Mouse (Mus musculus): ENCODE data around the gene Gm14226. TPM values are rescaled to one million over a fixed set of nuclear protein-coding genes. Genes with fewer than 3 reads are reported as not detected.
"Not testable (repeated sequence)": the region's sequence is repeated elsewhere in the genome, so short reads cannot be mapped to it uniquely, and the experiment has no call there.

Gm14226 gene
- polyA plus RNA-seq, 1 experiment from 2014 or later: 1.9 TPM

DNA sequence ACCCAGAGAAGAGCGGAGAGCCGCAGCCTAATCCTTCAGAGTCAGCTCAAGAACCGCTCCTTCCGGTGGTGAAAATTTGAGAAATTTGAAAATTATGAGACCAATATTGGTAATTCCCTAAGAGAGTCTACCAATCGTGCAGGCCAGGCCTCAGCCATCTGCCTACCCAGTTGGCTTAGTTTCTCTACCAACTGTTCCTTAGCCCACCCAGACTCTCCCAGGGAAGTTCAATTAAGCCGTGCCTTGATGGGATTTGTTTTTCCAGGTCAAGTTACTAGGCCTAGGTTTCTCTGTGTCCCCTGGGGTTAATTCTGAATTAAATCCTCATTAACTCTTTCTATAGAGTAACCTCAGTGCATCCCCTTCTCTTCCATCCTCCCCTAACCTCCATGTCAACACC lies 5.1 kb upstream of the Gm14226 start:
- Histone ChIP-seq H3K9me3 (ENCODE audit: control insufficient read depth, low read length) (no peaks in the 10 kb centered on the region), H3K9ac (ENCODE audit: low read depth, low read length) (no peak overlapping the region), H3K36me3 (ENCODE audit: control insufficient read depth, insufficient read depth, low read length) (no peaks in the 10 kb centered on the region), H3K4me3 (ENCODE audit: low read length) (no peak overlapping the region), H3K27ac (ENCODE audit: low read length) (no peak overlapping the region), H3K4me2 (ENCODE audit: low read depth, low read length) (no peak overlapping the region), H3K27me3 (replicated peaks; ENCODE audit: control insufficient read depth, insufficient read depth, low read length) (no peaks in the 10 kb centered on the region), H3K4me1 (ENCODE audit: control insufficient read depth, insufficient read depth, low read length) (no peaks in the 10 kb centered on the region)
- ATAC-seq: no peak
- WGBS: 89% methylated on average over 6 of the region's 6 CpGs

DNA sequence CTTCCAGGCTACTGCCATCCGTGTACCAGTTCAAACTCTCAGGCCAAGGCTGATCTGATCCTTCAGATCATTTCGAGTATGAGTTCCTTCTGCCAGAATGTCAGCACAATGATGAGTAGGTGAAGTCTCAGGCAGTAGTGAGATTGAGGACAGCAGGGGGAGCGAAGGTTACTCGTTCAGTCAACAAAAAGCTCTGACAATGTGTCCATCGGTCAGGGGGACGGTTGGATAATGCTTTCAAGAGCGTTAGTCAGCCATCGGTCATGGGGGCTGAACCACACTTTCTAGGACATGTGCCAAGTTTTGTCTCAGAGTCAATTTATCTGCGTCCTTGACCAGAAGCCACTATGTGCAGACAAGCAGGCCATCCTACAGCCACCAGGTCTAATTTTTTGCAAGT lies 1.3 kb upstream of the Gm14226 start:
- not testable (repeated sequence) for H3K4me2 ChIP-seq (ENCODE audit: low read depth, low read length); H3K36me3 ChIP-seq (ENCODE audit: control insufficient read depth, insufficient read depth, low read length); H3K4me3 ChIP-seq (ENCODE audit: low read length); H3K27ac ChIP-seq (ENCODE audit: low read length); ATAC-seq; H3K9ac ChIP-seq (ENCODE audit: low read depth, low read length); H3K9me3 ChIP-seq (ENCODE audit: control insufficient read depth, low read length); H3K27me3 ChIP-seq (replicated peaks; ENCODE audit: control insufficient read depth, insufficient read depth, low read length); H3K4me1 ChIP-seq (ENCODE audit: control insufficient read depth, insufficient read depth, low read length)
- WGBS: 32% methylated on average over 6 of the region's 9 CpGs

DNA sequence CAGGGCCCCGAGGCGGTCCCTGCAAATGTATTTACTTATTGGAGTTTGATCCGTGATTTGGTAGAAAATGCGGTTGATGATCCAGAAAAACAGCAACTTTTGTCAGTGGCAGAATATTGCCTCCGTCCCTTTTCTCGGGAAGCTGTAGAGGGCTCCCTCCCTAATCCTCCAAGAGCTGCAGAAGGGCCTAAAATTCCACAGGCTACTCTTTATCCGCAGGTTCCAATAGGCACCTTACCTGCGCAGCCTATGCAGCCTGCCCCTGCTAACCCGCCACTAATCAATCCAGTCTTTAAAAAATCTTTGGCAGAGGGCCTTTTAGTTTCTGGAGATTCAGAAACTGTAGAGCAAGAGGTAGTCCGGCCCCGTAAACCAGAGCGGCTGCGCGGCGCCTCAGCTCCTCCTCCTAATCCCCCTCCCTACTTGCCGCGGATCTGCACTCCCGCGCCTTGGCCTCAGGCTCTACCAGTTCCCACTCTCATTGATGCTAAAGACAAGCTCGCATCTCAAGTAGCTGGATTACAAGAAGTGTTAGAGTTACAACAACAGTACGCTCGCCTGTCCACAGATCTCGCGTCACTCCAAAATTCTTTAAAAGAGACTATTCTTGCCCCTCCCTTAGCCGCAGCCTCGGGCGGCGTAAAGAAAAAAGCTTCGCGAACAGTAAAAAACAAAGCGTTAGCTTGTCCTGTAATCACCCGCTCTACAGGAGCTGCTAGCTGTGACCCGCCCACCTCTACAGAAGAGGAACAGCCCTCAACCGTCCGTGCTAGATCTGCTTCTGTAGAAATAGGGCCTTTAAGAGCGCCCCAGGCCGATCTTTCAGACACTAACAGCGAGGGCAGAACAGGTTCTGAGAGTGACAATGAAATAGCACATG lies 936 bp downstream of the Gm14226 start:
- ATAC-seq: peak; percentile 92
- peak overlapping the region; percentile 92 for H3K4me2 ChIP-seq (ENCODE audit: low read depth, low read length)
- peak overlapping the region; percentile 69 for H3K9ac ChIP-seq (ENCODE audit: low read depth, low read length)
- H3K36me3 ChIP-seq (ENCODE audit: control insufficient read depth, insufficient read depth, low read length): no peaks in the 10 kb centered on the region
- H3K27me3 ChIP-seq (replicated peaks; ENCODE audit: control insufficient read depth, insufficient read depth, low read length): no peaks in the 10 kb centered on the region
- H3K4me3 ChIP-seq (ENCODE audit: low read length): peak overlapping the region; percentile 49
- H3K27ac ChIP-seq (ENCODE audit: low read length): peak overlapping the region; percentile 45
- H3K4me1 ChIP-seq (ENCODE audit: control insufficient read depth, insufficient read depth, low read length): peaks cover 4% of the 10 kb centered on the region; the same call in 1 of the 2 replicates
- H3K9me3 ChIP-seq (ENCODE audit: control insufficient read depth, low read length): no peaks in the 10 kb centered on the region
- 1% methylated on average over 38 of the region's 38 CpGs for WGBS

DNA sequence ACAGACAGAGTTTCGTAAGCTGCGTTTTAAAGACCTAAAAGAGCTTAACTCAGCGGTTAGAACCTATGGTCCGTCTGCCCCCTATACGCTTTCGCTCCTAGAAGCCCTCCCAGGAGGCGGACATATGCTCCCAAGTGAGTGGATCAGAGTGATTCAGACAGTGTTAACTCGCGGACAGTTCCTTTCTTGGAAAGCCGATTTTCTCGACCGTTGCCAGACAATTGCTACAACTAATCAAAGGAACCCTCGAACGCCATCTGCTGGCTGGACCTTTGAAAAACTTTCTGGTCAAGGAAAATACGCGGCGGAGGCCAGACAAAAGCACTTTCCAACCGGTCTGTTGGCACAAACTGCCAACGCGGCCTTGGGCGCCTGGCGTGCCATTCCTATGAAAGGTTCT lies 1.6 kb downstream of the Gm14226 start:
- under 1% methylated on average over 22 of the region's 22 CpGs for WGBS
- H3K27ac ChIP-seq (ENCODE audit: low read length): peak overlapping the region; percentile 45
- H3K4me3 ChIP-seq (ENCODE audit: low read length): peak overlapping the region; percentile 49
- peak overlapping the region; percentile 69 for H3K9ac ChIP-seq (ENCODE audit: low read depth, low read length)
- H3K9me3 ChIP-seq (ENCODE audit: control insufficient read depth, low read length): no peaks in the 10 kb centered on the region
- ATAC-seq: peak; percentile 87; the same call in 1 of the 2 replicates
- no peaks in the 10 kb centered on the region for H3K27me3 ChIP-seq (replicated peaks; ENCODE audit: control insufficient read depth, insufficient read depth, low read length)
- no peaks in the 10 kb centered on the region for H3K36me3 ChIP-seq (ENCODE audit: control insufficient read depth, insufficient read depth, low read length)
- peaks cover 4% of the 10 kb centered on the region; the same call in 1 of the 2 replicates for H3K4me1 ChIP-seq (ENCODE audit: control insufficient read depth, insufficient read depth, low read length)
- H3K4me2 ChIP-seq (ENCODE audit: low read depth, low read length): peak overlapping the region; percentile 92

DNA sequence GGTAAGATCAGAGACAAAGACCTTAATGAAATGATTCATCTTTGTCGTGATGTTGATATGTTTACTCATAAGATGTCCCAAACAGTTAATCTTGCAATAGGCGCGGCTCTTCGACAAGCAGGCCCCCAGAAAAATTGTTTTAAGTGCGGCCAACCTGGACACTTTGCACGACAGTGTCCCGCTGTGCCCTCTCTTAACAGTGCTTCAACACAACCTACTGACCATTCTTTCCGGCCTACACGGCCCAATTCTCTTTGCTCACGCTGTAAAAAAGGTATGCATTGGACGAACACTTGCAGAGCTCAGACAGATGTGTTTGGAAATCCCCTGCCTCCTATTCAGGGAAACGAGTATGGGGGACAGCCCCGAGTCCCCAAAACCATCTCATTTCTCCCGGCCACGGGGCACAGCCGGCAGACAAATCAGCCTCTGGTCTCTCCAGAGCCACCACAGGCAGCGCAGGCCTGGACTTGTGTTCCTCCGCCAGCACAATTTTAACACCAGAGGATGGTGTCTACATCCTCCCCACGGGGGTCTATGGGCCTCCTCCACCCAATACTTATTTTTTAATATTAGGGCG lies 2.3 kb downstream of the Gm14226 start:
- H3K4me1 ChIP-seq (ENCODE audit: control insufficient read depth, insufficient read depth, low read length): not testable (repeated sequence)
- 48% methylated on average over 20 of the region's 20 CpGs for WGBS

DNA sequence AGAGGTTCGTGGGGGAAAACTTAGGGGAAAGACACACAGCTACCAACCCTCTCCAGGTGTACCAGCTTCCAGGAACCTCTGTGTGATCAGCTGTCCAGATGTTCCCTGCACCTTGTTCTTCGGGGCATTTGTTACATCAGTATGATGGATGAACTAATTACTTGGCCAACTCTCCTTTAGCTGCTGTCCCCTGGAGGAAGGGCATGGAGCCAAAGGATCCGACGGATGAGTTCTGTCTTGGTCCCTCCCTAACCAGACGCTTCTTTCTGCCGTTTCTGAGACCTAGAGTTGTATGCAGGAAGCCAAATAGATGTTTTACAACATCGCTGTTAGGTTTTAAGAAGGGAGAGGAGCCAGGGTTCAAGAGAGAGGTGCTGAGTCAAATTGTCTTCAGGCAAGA lies 12.8 kb downstream of the Gm14226 start:
- Histone ChIP-seq H3K27ac (ENCODE audit: low read length) (no peak overlapping the region), H3K27me3 (replicated peaks; ENCODE audit: control insufficient read depth, insufficient read depth, low read length) (no peaks in the 10 kb centered on the region), H3K9ac (ENCODE audit: low read depth, low read length) (no peak overlapping the region), H3K4me3 (ENCODE audit: low read length) (no peak overlapping the region), H3K4me1 (ENCODE audit: control insufficient read depth, insufficient read depth, low read length) (peaks cover 6% of the 10 kb centered on the region; the same call in 1 of the 2 replicates), H3K9me3 (ENCODE audit: control insufficient read depth, low read length) (no peaks in the 10 kb centered on the region), H3K4me2 (ENCODE audit: low read depth, low read length) (no peak overlapping the region), H3K36me3 (ENCODE audit: control insufficient read depth, insufficient read depth, low read length) (no peaks in the 10 kb centered on the region)
- ATAC-seq: no peak
- WGBS: 49% methylated on average over 7 of the region's 7 CpGs

More for the DNA sequence above, 2.3 kb downstream of the Gm14226 start:
- H3K27me3 ChIP-seq (replicated peaks; ENCODE audit: control insufficient read depth, insufficient read depth, low read length); H3K9ac ChIP-seq (ENCODE audit: low read depth, low read length); ATAC-seq; H3K4me3 ChIP-seq (ENCODE audit: low read length); H3K36me3 ChIP-seq (ENCODE audit: control insufficient read depth, insufficient read depth, low read length); H3K27ac ChIP-seq (ENCODE audit: low read length); H3K9me3 ChIP-seq (ENCODE audit: control insufficient read depth, low read length): not testable (repeated sequence)
- H3K4me2 ChIP-seq (ENCODE audit: low read depth, low read length): peak overlapping the region; percentile 92; the same call in 1 of the 2 replicates

DNA sequence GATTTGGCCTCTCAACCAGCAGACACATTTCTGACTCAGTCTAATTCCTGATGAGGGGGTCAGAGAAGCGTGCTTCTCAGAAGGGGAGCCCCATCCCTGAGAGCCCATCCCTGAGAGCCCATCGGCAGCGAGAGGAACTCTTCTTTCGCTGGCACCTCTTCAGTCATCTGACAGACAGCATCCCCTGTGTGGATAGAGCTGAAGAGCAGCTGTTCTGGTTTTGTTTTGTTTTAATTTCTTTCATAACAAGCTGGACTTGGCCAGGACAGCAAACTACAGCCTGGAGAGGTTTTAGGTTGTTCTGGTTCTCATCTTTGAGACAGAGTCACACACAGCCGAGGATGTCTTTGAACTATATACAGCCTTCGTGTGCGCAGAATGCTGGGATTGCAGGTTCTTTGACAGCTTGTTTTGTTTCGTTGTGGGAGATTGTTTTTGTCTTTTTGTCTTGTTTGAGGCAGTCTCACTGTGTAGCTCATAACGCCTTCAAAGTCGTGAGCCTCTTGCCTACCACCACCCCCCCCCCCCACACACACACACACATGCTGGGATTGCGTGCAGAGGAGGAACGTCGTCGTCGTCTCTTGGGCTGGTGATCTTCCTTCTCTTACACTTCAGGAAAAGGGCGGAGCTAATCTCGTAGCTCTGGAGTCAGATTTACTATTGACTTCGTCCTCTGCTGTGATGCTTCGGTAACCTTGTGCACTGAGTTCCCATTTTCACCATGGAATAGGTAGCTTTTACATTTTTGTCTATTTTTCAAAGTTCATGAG lies 15.1 kb downstream of the Gm14226 start:
- Histone ChIP-seq H3K4me2 (ENCODE audit: low read depth, low read length) (0 out of 2 replicates have a peak overlapping the region, but pooled peaks have one; percentile 9), H3K27ac (ENCODE audit: low read length) (no peak overlapping the region), H3K4me3 (ENCODE audit: low read length) (0 out of 2 replicates have a peak overlapping the region, but pooled peaks have one; percentile 5), H3K9ac (ENCODE audit: low read depth, low read length) (no peak overlapping the region), H3K27me3 (replicated peaks; ENCODE audit: control insufficient read depth, insufficient read depth, low read length) (no peaks in the 10 kb centered on the region), H3K9me3 (ENCODE audit: control insufficient read depth, low read length) (no peaks in the 10 kb centered on the region), H3K36me3 (ENCODE audit: control insufficient read depth, insufficient read depth, low read length) (no peaks in the 10 kb centered on the region), H3K4me1 (ENCODE audit: control insufficient read depth, insufficient read depth, low read length) (peaks cover 6% of the 10 kb centered on the region; the same call in 1 of the 2 replicates)
- 31% methylated on average over 19 of the region's 19 CpGs for WGBS
- ATAC-seq: peak; percentile 28; the same call in 1 of the 2 replicates

DNA sequence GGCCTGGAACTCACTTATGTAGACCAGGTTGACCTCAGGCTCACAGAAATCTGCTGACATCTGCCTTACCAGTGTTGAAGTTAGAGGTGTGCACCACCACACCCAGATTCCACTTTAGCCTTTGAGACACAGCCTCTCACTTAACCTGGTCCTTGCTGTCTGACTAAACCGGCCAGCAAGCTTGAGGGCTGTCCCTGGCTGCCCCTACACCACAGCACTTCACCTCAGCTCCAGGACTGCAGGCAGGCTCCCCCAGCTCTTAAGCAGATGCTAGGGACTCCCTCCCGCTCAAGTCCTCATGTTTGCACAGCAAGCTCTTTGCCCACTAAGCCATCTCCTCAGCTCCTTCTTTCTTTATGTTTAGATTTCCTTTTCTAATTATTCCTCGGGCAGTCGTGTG lies 21.9 kb downstream of the Gm14226 start:
- WGBS: 55% methylated on average over 4 of the region's 4 CpGs
- no peaks in the 10 kb centered on the region for H3K9me3 ChIP-seq (ENCODE audit: control insufficient read depth, low read length)
- H3K4me3 ChIP-seq (ENCODE audit: low read length): no peak overlapping the region
- no peak overlapping the region for H3K4me2 ChIP-seq (ENCODE audit: low read depth, low read length)
- H3K36me3 ChIP-seq (ENCODE audit: control insufficient read depth, insufficient read depth, low read length): no peaks in the 10 kb centered on the region
- ATAC-seq: no peak
- no peaks in the 10 kb centered on the region for H3K27me3 ChIP-seq (replicated peaks; ENCODE audit: control insufficient read depth, insufficient read depth, low read length)
- H3K4me1 ChIP-seq (ENCODE audit: control insufficient read depth, insufficient read depth, low read length): no peaks in the 10 kb centered on the region
- no peak overlapping the region for H3K9ac ChIP-seq (ENCODE audit: low read depth, low read length)
- H3K27ac ChIP-seq (ENCODE audit: low read length): no peak overlapping the region

DNA sequence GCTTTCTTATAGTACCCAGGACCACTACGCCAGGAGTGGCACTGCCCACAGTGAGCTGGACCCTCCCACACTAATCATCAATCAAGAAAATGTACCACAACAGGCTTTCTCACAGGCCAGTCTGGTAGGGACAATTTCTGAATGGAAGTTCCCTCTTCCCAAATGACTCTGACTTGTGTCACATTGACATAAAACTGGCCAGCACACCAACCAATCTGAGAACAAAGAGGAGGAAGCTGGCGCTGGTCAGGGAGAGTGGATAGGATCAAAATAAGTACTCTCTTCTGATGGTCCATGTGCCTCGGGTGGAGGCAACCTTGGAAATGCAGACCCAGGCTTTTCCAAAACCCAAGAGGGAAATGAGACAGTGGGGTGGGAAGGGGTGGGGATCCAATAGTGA lies 26.5 kb downstream of the Gm14226 start:
- H3K9me3 ChIP-seq (ENCODE audit: control insufficient read depth, low read length): no peaks in the 10 kb centered on the region
- no peak overlapping the region for H3K4me3 ChIP-seq (ENCODE audit: low read length)
- H3K36me3 ChIP-seq (ENCODE audit: control insufficient read depth, insufficient read depth, low read length): no peaks in the 10 kb centered on the region
- ATAC-seq: no peak
- 0 out of 2 replicates have a peak, but pooled peaks cover 3% of the 10 kb centered on the region for H3K4me1 ChIP-seq (ENCODE audit: control insufficient read depth, insufficient read depth, low read length)
- no peak overlapping the region for H3K4me2 ChIP-seq (ENCODE audit: low read depth, low read length)
- no peak overlapping the region for H3K9ac ChIP-seq (ENCODE audit: low read depth, low read length)
- 63% methylated on average over 3 of the region's 3 CpGs for WGBS
- H3K27ac ChIP-seq (ENCODE audit: low read length): no peak overlapping the region
- H3K27me3 ChIP-seq (replicated peaks; ENCODE audit: control insufficient read depth, insufficient read depth, low read length): no peaks in the 10 kb centered on the region

Data from intestine, embryonic 16.5 days (tissue).